Mouse (Mus musculus) liver, postnatal 0 days (tissue): ENCODE data around the gene Socs3.

Experiments
- CTCF ChIP-seq: sonication (generic); IDR thresholded peaks from 2 replicates; pipeline ENCODE4 v1.5.1; 2016; ENCODE audit warnings: antibody characterized with exemption, low read depth
- EP300 ChIP-seq: IDR thresholded peaks from 2 replicates; pipeline ENCODE4 v1.6.1; 2016; ENCODE audit warnings: antibody characterized with exemption, low read depth, mild to moderate bottlenecking

DNA sequence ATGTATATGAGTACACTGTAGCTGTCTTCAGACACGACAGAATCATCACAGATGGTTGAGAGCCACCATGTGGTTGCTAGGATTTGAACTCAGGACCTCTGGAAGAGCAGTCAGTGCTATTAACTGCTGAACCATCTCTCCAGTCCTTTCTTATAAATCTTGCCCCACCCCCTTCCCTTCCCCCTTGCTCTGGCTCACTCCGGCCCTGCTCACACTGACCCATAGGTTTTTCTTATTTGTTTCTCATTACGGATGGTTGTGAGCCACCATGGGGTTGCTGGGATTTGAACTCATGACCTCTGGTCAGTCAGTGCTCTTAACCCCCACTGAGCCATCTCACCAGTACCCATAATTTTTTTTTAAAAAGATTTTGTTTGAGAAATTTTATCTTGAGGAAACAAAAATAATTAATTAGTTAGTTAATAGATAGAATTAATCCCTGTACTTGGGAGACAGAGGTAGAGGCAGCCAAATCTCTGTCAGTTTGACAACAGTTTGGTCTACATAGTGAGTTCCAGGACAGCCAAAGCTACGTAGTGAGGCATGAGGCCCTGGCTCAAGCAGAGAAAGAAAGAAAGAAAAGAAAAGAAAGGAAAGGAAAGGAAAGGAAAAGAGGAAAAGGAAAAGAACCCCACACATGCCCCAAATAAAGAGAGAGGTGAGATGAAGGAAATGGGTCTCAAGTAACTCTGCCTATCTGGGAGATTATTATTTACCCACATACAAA is 30.7 kb downstream of the Socs3 start:
- TF ChIP-seq CTCF (no peak), EP300 (no peak)
